Mouse (Mus musculus): Measurements from ENCODE around the gene Als2cr12.
A peak's percentile ranks its signal among the peaks of the same experiment; 100 is the strongest.
"Not testable (repeated sequence)": the region's sequence is repeated elsewhere in the genome, so short reads cannot be mapped to it uniquely, and the experiment has no call there.

The Als2cr12 gene

DNA sequence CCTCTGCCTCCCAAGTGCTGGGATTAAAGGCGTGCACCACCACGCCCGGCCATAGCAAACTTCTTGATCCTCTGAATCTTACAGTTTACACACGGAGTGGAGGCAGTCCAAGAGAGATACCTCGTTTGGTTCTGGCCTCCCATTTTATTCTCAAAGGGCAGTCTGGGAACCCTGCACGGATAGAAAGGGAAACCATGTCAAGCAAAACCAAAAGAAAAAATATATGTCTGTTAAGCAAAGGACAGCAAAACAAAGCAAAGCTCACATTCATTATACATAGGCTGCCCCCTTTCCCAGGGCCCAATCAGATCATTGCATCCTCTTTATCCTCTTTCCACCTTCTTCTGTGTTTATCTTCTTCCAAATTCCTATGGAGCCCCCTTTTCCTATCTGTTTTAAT lies 82.0 kb downstream of the Als2cr12 start:
- peak; percentile 62 for DNase-seq (ENCODE audit: low spot score)

DNA sequence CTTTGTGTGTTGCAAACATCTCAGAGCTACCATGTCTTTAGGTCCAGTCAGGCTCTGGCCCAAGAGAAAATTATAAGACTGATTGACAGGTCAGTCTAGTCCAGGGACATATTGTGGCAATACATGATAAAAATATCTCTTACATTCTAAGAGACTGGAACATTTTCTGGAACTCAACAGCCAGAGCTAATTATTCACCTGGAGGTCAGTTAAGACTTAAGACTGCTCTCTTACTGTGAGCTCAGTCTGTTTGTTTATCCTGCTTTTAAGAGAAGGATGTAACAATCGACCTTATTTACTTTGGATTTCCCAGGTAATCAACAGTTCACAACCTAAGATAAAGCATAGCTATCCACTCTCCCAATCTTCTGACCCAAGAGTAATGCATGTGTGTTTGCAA lies 85.2 kb downstream of the Als2cr12 start:
- DNase-seq (ENCODE audit: low spot score), result no peak

GRCm38 (mm10) chr1:58610166-58610565 lies 85.6 kb downstream of the Als2cr12 start:
- no peak for DNase-seq (ENCODE audit: low spot score)

GRCm38 (mm10) chr1:58609591-58609990 lies 86.2 kb downstream of the Als2cr12 start:
- not testable (repeated sequence) for DNase-seq (ENCODE audit: low spot score)

DNA sequence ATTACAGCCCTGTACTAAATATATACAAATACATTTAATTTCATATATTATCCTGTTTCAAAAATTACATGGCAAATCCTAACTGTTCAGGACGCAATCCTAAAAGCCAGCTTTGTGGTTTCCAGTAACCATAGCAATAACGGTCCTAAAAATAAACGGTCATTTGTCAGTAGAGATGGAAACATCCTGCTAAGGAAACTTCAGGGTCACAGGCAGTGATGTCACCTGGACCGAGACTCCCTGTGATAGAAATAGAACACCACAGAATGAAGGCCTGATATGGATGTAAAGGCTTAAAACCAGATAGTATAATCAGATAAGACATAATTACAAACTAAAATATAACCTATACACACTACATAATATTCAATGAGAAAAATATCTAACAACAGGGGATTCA lies 92.1 kb downstream of the Als2cr12 start:
- no peak for DNase-seq (ENCODE audit: low spot score)

DNA sequence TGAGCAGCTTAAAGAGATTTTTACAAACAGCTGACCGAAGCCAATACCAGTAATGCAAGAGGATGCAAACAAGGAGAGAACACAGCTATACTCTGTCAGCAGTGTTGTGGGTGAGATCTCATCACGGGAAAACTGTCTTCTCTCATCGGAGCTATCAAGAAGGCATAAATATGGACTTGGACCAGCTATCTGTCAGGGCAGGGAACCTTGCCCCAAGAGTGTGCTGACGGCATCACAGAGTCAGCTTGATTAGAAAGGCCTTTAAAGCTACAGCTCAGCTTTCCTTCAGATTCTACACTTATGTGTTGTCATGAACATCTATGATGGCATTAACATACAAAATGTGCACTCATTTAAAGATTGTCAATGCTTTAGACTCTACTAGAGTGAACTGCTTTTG lies 93.1 kb downstream of the Als2cr12 start:
- no peak for DNase-seq (ENCODE audit: low spot score)

Measured in testis, postnatal 10 days (tissue).